Mouse (Mus musculus) lung, postnatal 0 days (tissue): ENCODE results near the gene Gm10037.

Source experiments
- CTCF ChIP-seq: IDR thresholded peaks from 2 replicates; pipeline ENCODE4 v1.5.1; 2016; ENCODE audit warnings: antibody characterized with exemption, mild to moderate bottlenecking
- EP300 ChIP-seq: IDR thresholded peaks from 2 replicates; pipeline ENCODE4 v1.6.1; 2016; ENCODE audit warnings: antibody characterized with exemption, mild to moderate bottlenecking, control low read depth

DNA sequence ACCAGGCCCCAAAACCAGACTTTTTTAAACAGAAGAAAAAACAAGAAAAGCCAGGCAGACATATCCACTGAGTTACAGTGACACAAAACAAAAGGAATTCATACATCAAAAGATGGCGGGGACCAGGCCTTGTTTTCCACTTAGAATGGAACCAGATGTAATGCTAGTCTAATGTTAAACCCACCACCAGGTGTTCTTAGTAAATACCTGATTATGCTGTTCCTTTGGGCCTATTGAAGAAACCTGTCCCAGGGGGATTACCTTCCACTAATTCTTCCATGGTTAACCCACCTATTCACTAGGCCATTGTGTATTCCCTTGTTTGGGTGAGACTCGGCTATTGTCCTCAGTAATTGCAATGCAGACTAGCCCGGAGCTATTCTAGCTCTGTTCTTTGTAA is 32.3 kb upstream of the Gm10037 start:
- TF ChIP-seq CTCF: no peak
- no peak for TF ChIP-seq EP300
